In genomic region chr1:166281836-166282235, GRCm38 (mm10) we compare ENCODE assay signal across 17 mouse cellular contexts. TPM values are rescaled to one million over a fixed set of nuclear protein-coding genes. Genes with fewer than 3 reads are reported as not detected.
A peak's percentile ranks its signal among the peaks of the same experiment; 100 is the strongest.
DNase-seq lines count a peak whose midpoint lies in the region; ATAC-seq and TF ChIP-seq lines count a peak whose summit lies in the region.
"Had no signal": no experiment of that assay in that cellular context is flagged by ENCODE, and none has a peak within 500 bp of the region (broad histone marks: within the 10 kb centered on the region; RNA-seq: fewer than 3 reads in every experiment).

No protein-coding gene starts in this region.

- no peak overlapping the region for H3K9ac ChIP-seq in liver, adult 2 months (ENCODE audit: low read depth, low read length)
- H3K9ac ChIP-seq in midbrain, embryonic 13.5 days (replicated peaks), result no peak overlapping the region
- H3K9ac ChIP-seq in kidney, embryonic 14.5 days (ENCODE audit: low read depth, low read length), result no peak overlapping the region

- H3K36me3 ChIP-seq in liver, adult 2 months (ENCODE audit: control insufficient read depth, insufficient read depth, low read length), result no peaks in the 10 kb centered on the region
- peaks cover 4% of the 10 kb centered on the region; the same call in 1 of the 2 replicates for H3K36me3 ChIP-seq in hindbrain, embryonic 10.5 days
- no peaks in the 10 kb centered on the region for H3K36me3 ChIP-seq in midbrain, embryonic 13.5 days
- no peaks in the 10 kb centered on the region for H3K36me3 ChIP-seq in kidney, embryonic 14.5 days (ENCODE audit: control insufficient read depth, insufficient read depth, low read length)

- WGBS in liver, adult 2 months, result 31% methylated on average over 3 of the region's 3 CpGs
- 28% methylated on average over 3 of the region's 3 CpGs for WGBS in hindbrain, embryonic 10.5 days
- WGBS in midbrain, embryonic 13.5 days, result 5% methylated on average over 3 of the region's 3 CpGs
- WGBS in kidney, embryonic 14.5 days, result 41% methylated on average over 3 of the region's 3 CpGs

- peaks cover 20% of the 10 kb centered on the region for H3K4me1 ChIP-seq in liver, adult 2 months (ENCODE audit: control insufficient read depth, insufficient read depth, low read length)
- H3K4me1 ChIP-seq in hindbrain, embryonic 10.5 days (replicated peaks), result peaks cover 98% of the 10 kb centered on the region
- peaks cover 94% of the 10 kb centered on the region for H3K4me1 ChIP-seq in midbrain, embryonic 13.5 days (replicated peaks)
- H3K4me1 ChIP-seq in kidney, embryonic 14.5 days (ENCODE audit: control insufficient read depth, insufficient read depth, low read length), result peaks cover 16% of the 10 kb centered on the region

- H3K27me3 ChIP-seq in liver, adult 2 months (ENCODE audit: control insufficient read depth, insufficient read depth, low read length), result no peaks in the 10 kb centered on the region
- no peaks in the 10 kb centered on the region for H3K27me3 ChIP-seq in hindbrain, embryonic 10.5 days (ENCODE audit: insufficient read depth, poor library complexity, severe bottlenecking)
- H3K27me3 ChIP-seq in midbrain, embryonic 13.5 days, result no peaks in the 10 kb centered on the region
- H3K27me3 ChIP-seq in kidney, embryonic 14.5 days (ENCODE audit: control insufficient read depth, insufficient read depth, low read length), result no peaks in the 10 kb centered on the region

- no peaks in the 10 kb centered on the region for H3K9me3 ChIP-seq in hindbrain, embryonic 10.5 days
- H3K9me3 ChIP-seq in midbrain, embryonic 13.5 days, result no peaks in the 10 kb centered on the region
- H3K9me3 ChIP-seq in kidney, embryonic 14.5 days (ENCODE audit: control insufficient read depth, low read length), result no peaks in the 10 kb centered on the region

- no peak for TF ChIP-seq POLR2A in liver, adult 2 months (IDR thresholded peaks at IDR 0.05; ENCODE audit: extremely low read depth, insufficient read depth, low read length)

- ATAC-seq in midbrain, embryonic 13.5 days, result no peak
- ATAC-seq in kidney, embryonic 14.5 days (ENCODE audit: low FRiP score, low TSS enrichment), result no peak

- TF ChIP-seq CTCF in liver, adult 2 months (IDR thresholded peaks at IDR 0.05; ENCODE audit: low read depth, low read length), result no peak

- peak overlapping the region; percentile 60 for H3K27ac ChIP-seq in liver, adult 2 months (replicated peaks; ENCODE audit: insufficient read depth, low read depth, low read length)
- peak overlapping the region; percentile 91 for H3K27ac ChIP-seq in hindbrain, embryonic 10.5 days
- peak overlapping the region; percentile 91 for H3K27ac ChIP-seq in midbrain, embryonic 13.5 days
- H3K27ac ChIP-seq in kidney, embryonic 14.5 days (ENCODE audit: low read depth, low read length), result no peak overlapping the region
- H3K27ac ChIP-seq: kidney, postnatal 0 days had no signal

- H3K79me2 ChIP-seq in liver, adult 2 months (ENCODE audit: control insufficient read depth, insufficient read depth, low read length), result no peaks in the 10 kb centered on the region

- peak overlapping the region; percentile 10; the same call in 1 of the 2 replicates for H3K4me2 ChIP-seq in midbrain, embryonic 13.5 days (replicated peaks)
- H3K4me2 ChIP-seq in kidney, embryonic 14.5 days (replicated peaks; ENCODE audit: low read depth, low read length), result no peak overlapping the region

- no peak overlapping the region for H3K4me3 ChIP-seq in liver, adult 2 months (ENCODE audit: insufficient read depth, low read depth, low read length)
- peak overlapping the region; percentile 26; the same call in 1 of the 2 replicates for H3K4me3 ChIP-seq in hindbrain, embryonic 10.5 days
- no peak overlapping the region for H3K4me3 ChIP-seq in midbrain, embryonic 13.5 days (replicated peaks)
- H3K4me3 ChIP-seq in kidney, embryonic 14.5 days (ENCODE audit: low read length), result no peak overlapping the region

- DNase-seq in liver, adult 2 months (ENCODE audit: extremely low read depth, low read depth, low spot score), result no peak
- no peak for DNase-seq in liver
- no peak for DNase-seq in hindbrain, embryonic 10.5 days (ENCODE audit: low spot score)
- peak; percentile 48 for DNase-seq in testis, postnatal 14 days (ENCODE audit: low spot score)
- no peak for DNase-seq in adrenal gland, postnatal 14 days
- DNase-seq in spleen, postnatal 4 days (ENCODE audit: low spot score in 2 of 2), result no peak
- DNase-seq: gastrocnemius, postnatal 36 days; lung, postnatal 14 days; thymus, postnatal 4 days had no signal

RNA-seq across cellular contexts. Expression of gene Ildr2, which starts 27.9 kb away (rescaled TPM):
- total RNA-seq in liver, adult 2 months (2014; rRNA removed), result 15.0 and 20.7 TPM in 2 replicates
- polyA plus RNA-seq in liver, adult 2 months (2012; rRNA removed), result 6.6 and 15.3 TPM in 2 replicates
- 6.3 and 8.1 TPM in 2 replicates for polyA plus RNA-seq in hindbrain, embryonic 10.5 days (2016; fragmentation: Nextera tagmentation; extraction: Ambion mirVana)
- polyA plus RNA-seq in midbrain, embryonic 13.5 days (2015; fragmentation: Nextera tagmentation; extraction: Ambion mirVana), result 5.3 and 6.5 TPM in 2 replicates
- total RNA-seq in adrenal gland, postnatal 14 days (2021), result 3.3 and 4.5 TPM in 2 replicates
- polyA plus RNA-seq in kidney, embryonic 14.5 days (2014; fragmentation: Nextera tagmentation; extraction: Ambion mirVana), result 1.2 and 1.3 TPM in 2 replicates

RNA-seq across cellular contexts. Expression of gene Mael, which starts 43.3 kb away (rescaled TPM):
- not detected in 2 replicates for total RNA-seq in liver, adult 2 months (2014; rRNA removed)
- polyA plus RNA-seq in liver, adult 2 months (2012; rRNA removed), result not detected in 2 replicates
- polyA plus RNA-seq in hindbrain, embryonic 10.5 days (2016; fragmentation: Nextera tagmentation; extraction: Ambion mirVana), result 0.09 TPM in 1 of 2 replicates, not detected in the other
- not detected in 2 replicates for polyA plus RNA-seq in midbrain, embryonic 13.5 days (2015; fragmentation: Nextera tagmentation; extraction: Ambion mirVana)
- not detected in 2 replicates for total RNA-seq in adrenal gland, postnatal 14 days (2021)
- not detected in 2 replicates for polyA plus RNA-seq in kidney, embryonic 14.5 days (2014; fragmentation: Nextera tagmentation; extraction: Ambion mirVana)
- total RNA-seq: adrenal gland, postnatal 10 days; gastrocnemius, postnatal 36 days; layer of hippocampus, postnatal 36 days; monocyte, adult 5-6 weeks had no signal
- polyA plus RNA-seq: heart, postnatal 0 days; kidney, postnatal 0 days; liver, embryonic 11.5 days had no signal
